Mouse (Mus musculus): ENCODE measurements around the gene Mylpf.
A peak's percentile ranks its signal among the peaks of the same experiment; 100 is the strongest.

Mylpf gene

GRCm38 (mm10) chr7:127259186-127259905 is 50.7 kb downstream of the Mylpf start:
- DNase-seq (ENCODE audit: low read depth, low spot score): no peak

GRCm38 (mm10) chr7:127260309-127261111 is 51.8 kb downstream of the Mylpf start, which contains the start of gene Dctpp1:
Gene Dctpp1 (minus strand): TSS chr7:127260709.
- DNase-seq (ENCODE audit: low read depth, low spot score): peak; percentile 98

- no peak for DNase-seq (ENCODE audit: low read depth, low spot score)
These were observed 53.7 kb downstream of the Mylpf start for GRCm38 (mm10) chr7:127262218-127262961.

- DNase-seq (ENCODE audit: low read depth, low spot score): no peak
These were observed 54.8 kb downstream of the Mylpf start for GRCm38 (mm10) chr7:127263526-127263925.

All from CD4-positive, CD25-positive, alpha-beta regulatory T cell, adult 2 months (primary cell).